27 mouse cellular contexts compared by ENCODE assay signal in the genomic region with DNA sequence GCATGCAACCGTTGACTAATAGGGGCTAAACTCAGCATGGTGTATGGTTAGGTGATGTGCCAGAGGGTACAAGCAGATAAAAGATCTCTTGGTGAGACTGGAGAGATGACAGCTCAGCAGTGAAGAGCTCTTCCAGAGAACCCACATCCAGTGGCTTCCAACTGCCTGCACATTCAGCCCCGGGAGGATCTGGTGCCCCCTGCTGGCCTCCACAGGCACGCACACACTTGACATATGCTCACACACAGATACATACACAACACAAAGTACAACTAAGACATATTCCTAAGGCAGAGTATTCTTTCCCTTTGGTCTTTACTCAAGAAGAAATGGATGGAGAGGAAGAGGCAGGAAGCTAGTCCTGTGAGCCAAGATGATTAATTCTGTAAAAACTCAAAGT. TPM values are rescaled to one million over a fixed set of nuclear protein-coding genes. Genes with fewer than 3 reads are reported as not detected.
DNase-seq lines count a peak whose midpoint lies in the region; ATAC-seq and TF ChIP-seq lines count a peak whose summit lies in the region.
"Had no signal": no experiment of that assay in that cellular context is flagged by ENCODE, and none has a peak within 500 bp of the region (broad histone marks: within the 10 kb centered on the region; RNA-seq: fewer than 3 reads in every experiment).

No protein-coding gene starts in this region.

- no peaks in the 10 kb centered on the region for H3K9me3 ChIP-seq in midbrain, postnatal 0 days (ENCODE audit: low read length)
- peaks cover 2% of the 10 kb centered on the region; the same call in 1 of the 2 replicates for H3K9me3 ChIP-seq in midbrain, embryonic 11.5 days (ENCODE audit: control insufficient read depth, low read length)
- H3K9me3 ChIP-seq: embryonic facial prominence, embryonic 15.5 days; hindbrain, embryonic 12.5 days; lung, embryonic 15.5 days; midbrain, embryonic 13.5 days; neural tube, embryonic 13.5 days had no signal

- ATAC-seq in midbrain, postnatal 0 days (ENCODE audit: low FRiP score) = no peak
- ATAC-seq in midbrain, embryonic 11.5 days (ENCODE audit: low FRiP score) = no peak
- ATAC-seq in Patski = no peak
- ATAC-seq: inflammation-experienced regulatory T-cells, adult 6 months; midbrain, embryonic 13.5 days had no signal

- POLR2A ChIA-PET in Patski (lab: Charles Lee) = no interaction called here

- no peaks in the 10 kb centered on the region for H3K4me1 ChIP-seq in midbrain, postnatal 0 days (ENCODE audit: insufficient read depth, low read length)
- H3K4me1 ChIP-seq in midbrain, embryonic 11.5 days (ENCODE audit: control insufficient read depth, insufficient read depth, low read length) = no peaks in the 10 kb centered on the region
- H3K4me1 ChIP-seq: embryonic facial prominence, embryonic 15.5 days; hindbrain, embryonic 12.5 days; midbrain, embryonic 13.5 days; neural tube, embryonic 13.5 days had no signal

- in situ Hi-C loops in Patski (cut with MboI; ENCODE audit: low pct_unique_long_range_greater_than_20kb) = no loop called here

- H3K9ac ChIP-seq in midbrain, postnatal 0 days (replicated peaks; ENCODE audit: low read length, poor library complexity, severe bottlenecking) = no peak overlapping the region
- no peak overlapping the region for H3K9ac ChIP-seq in midbrain, embryonic 11.5 days (ENCODE audit: low read length)
- H3K9ac ChIP-seq: embryonic facial prominence, embryonic 15.5 days; hindbrain, embryonic 12.5 days; lung, embryonic 15.5 days; midbrain, embryonic 13.5 days; neural tube, embryonic 13.5 days had no signal

- peak; percentile 33 for TF ChIP-seq CTCF in layer of hippocampus, adult 2 months (conservative IDR thresholded peaks at IDR 0.05)
- peak; percentile 13; the same call in 1 of the 2 replicates for TF ChIP-seq CTCF in midbrain, postnatal 0 days (IDR thresholded peaks at IDR 0.05)
- TF ChIP-seq CTCF in Patski (IDR thresholded peaks at IDR 0.05) = peak; percentile 27

- CTCF ChIA-PET in Patski (lab: Charles Lee) = no interaction called here

- H3K36me3 ChIP-seq in midbrain, postnatal 0 days (ENCODE audit: insufficient read depth, low read length) = no peaks in the 10 kb centered on the region
- no peaks in the 10 kb centered on the region for H3K36me3 ChIP-seq in midbrain, embryonic 11.5 days (ENCODE audit: control insufficient read depth, insufficient read depth, low read length)
- H3K36me3 ChIP-seq: embryonic facial prominence, embryonic 15.5 days; hindbrain, embryonic 12.5 days; lung, embryonic 15.5 days; midbrain, embryonic 13.5 days; neural tube, embryonic 13.5 days had no signal

- H3K27me3 ChIP-seq in midbrain, postnatal 0 days (ENCODE audit: insufficient read depth, low read length) = no peaks in the 10 kb centered on the region
- H3K27me3 ChIP-seq in midbrain, embryonic 11.5 days (ENCODE audit: control insufficient read depth, insufficient read depth, low read length) = no peaks in the 10 kb centered on the region
- H3K27me3 ChIP-seq in Patski = peaks cover 19% of the 10 kb centered on the region
- H3K27me3 ChIP-seq: embryonic facial prominence, embryonic 15.5 days; hindbrain, embryonic 12.5 days; lung, embryonic 15.5 days; neural tube, embryonic 13.5 days had no signal

- H3K27ac ChIP-seq in layer of hippocampus, adult 2 months = no peak overlapping the region
- no peak overlapping the region for H3K27ac ChIP-seq in midbrain, postnatal 0 days (ENCODE audit: low read depth, low read length)
- no peak overlapping the region for H3K27ac ChIP-seq in midbrain, embryonic 11.5 days (ENCODE audit: low read depth, low read length)
- H3K27ac ChIP-seq: embryonic facial prominence, embryonic 15.5 days; hindbrain, embryonic 12.5 days; lung, embryonic 15.5 days; midbrain, embryonic 13.5 days; neural tube, embryonic 13.5 days had no signal

- DNase-seq in layer of hippocampus, adult 2 months (ENCODE audit: low spot score in 2 of 2) = no peak
- no peak for DNase-seq in layer of hippocampus, adult 18-20 months (ENCODE audit: low spot score in 2 of 2)
- DNase-seq in midbrain, postnatal 0 days (ENCODE audit: low spot score) = no peak
- no peak for DNase-seq in midbrain, embryonic 11.5 days (ENCODE audit: low spot score, missing footprints)
- DNase-seq in Patski (ENCODE audit: low read depth, low spot score) = no peak
- no peak for DNase-seq in spleen, adult 18-20 months
- no peak for DNase-seq in urinary bladder, postnatal 25 days (ENCODE audit: low spot score)
- DNase-seq: adrenal gland, postnatal 14 days; cerebellum, adult 11 months; cerebellum, postnatal 14 days; embryo, embryonic 11 days; heart, postnatal 10 days; kidney, adult 9 months; kidney, postnatal 4 days; right cerebral cortex, adult 18-20 months had no signal

- WGBS in midbrain, postnatal 0 days = 89% methylated on average over 3 of the region's 3 CpGs
- 88% methylated on average over 3 of the region's 3 CpGs for WGBS in midbrain, embryonic 11.5 days

- no peak overlapping the region for H3K4me3 ChIP-seq in layer of hippocampus, adult 2 months
- H3K4me3 ChIP-seq in midbrain, postnatal 0 days (ENCODE audit: low read depth, low read length) = no peak overlapping the region
- no peak overlapping the region for H3K4me3 ChIP-seq in midbrain, embryonic 11.5 days (ENCODE audit: low read depth, low read length)
- H3K4me3 ChIP-seq: embryonic facial prominence, embryonic 15.5 days; hindbrain, embryonic 12.5 days; lung, embryonic 15.5 days; midbrain, embryonic 13.5 days; neural tube, embryonic 13.5 days had no signal

- H3K4me2 ChIP-seq in midbrain, postnatal 0 days (ENCODE audit: low read depth, low read length, poor library complexity, severe bottlenecking) = no peak overlapping the region
- no peak overlapping the region for H3K4me2 ChIP-seq in midbrain, embryonic 11.5 days
- H3K4me2 ChIP-seq: embryonic facial prominence, embryonic 15.5 days; heart, embryonic 11.5 days; hindbrain, embryonic 12.5 days; lung, embryonic 15.5 days; midbrain, embryonic 13.5 days; neural tube, embryonic 13.5 days had no signal

RNA-seq across cellular contexts. Expression of gene Slc22a1, which starts 36.0 kb away (rescaled TPM):
- total RNA-seq in layer of hippocampus, adult 2 months (2021) = not detected
- total RNA-seq in layer of hippocampus, adult 18-20 months (2021) = not detected
- total RNA-seq in midbrain, postnatal 0 days (2014; rRNA removed) = not detected in 2 replicates
- not detected in 2 replicates for polyA plus RNA-seq in midbrain, postnatal 0 days (2015; fragmentation: Nextera tagmentation; extraction: Ambion mirVana)
- not detected in 2 replicates for polyA plus RNA-seq in midbrain, embryonic 11.5 days (2014; fragmentation: Nextera tagmentation; extraction: Ambion mirVana)
- polyA plus RNA-seq in Patski (2021) = not detected
- total RNA-seq: gastrocnemius, postnatal 4 days; layer of hippocampus, postnatal 14 days; megakaryocyte progenitor cell, adult 5-6 weeks had no signal
- polyA plus RNA-seq: hindbrain, embryonic 12.5 days; midbrain, embryonic 13.5 days; neural tube, embryonic 13.5 days had no signal

RNA-seq across cellular contexts. Expression of gene Slc22a2, which starts 55.7 kb away (rescaled TPM):
- under 1 TPM; 0.42 to 0.77 TPM for total RNA-seq in layer of hippocampus, adult 2 months (2021)
- under 1 TPM in 1 of 2 experiments, not detected in 1; 0.20 TPM for total RNA-seq in layer of hippocampus, adult 18-20 months (2021)
- total RNA-seq in midbrain, postnatal 0 days (2014; rRNA removed) = 0.44 and 0.66 TPM in 2 replicates
- polyA plus RNA-seq in midbrain, postnatal 0 days (2015; fragmentation: Nextera tagmentation; extraction: Ambion mirVana) = 0.72 and 0.83 TPM in 2 replicates
- not detected in 2 replicates for polyA plus RNA-seq in midbrain, embryonic 11.5 days (2014; fragmentation: Nextera tagmentation; extraction: Ambion mirVana)
- polyA plus RNA-seq in Patski (2021) = not detected
- total RNA-seq: gastrocnemius, adult 18-20 months; megakaryocyte progenitor cell, adult 5-6 weeks had no signal
- polyA plus RNA-seq: heart, embryonic 11.5 days; limb, embryonic 14.5 days had no signal
